Mouse (Mus musculus) testis, adult 2 months (tissue): ENCODE data around the gene Dbndd2. TPM values are rescaled to one million over a fixed set of nuclear protein-coding genes. Genes with fewer than 3 reads are reported as not detected.

Experiments used
- H3K27ac ChIP-seq: fragments of 200-500 bp; 2 replicates; pipeline ENCODE4 v1.5.1; 2012; ENCODE audit warnings: low read depth, low read length; ENCODE audit not compliant: control insufficient read depth, insufficient read depth
- H3K27me3 ChIP-seq: fragments of 200-500 bp; 2 replicates; pipeline ENCODE4 v1.6.1; 2012; ENCODE audit warnings: mild to moderate bottlenecking, low read length, moderate library complexity; ENCODE audit not compliant: control insufficient read depth, insufficient read depth
- H3K36me3 ChIP-seq: fragments of 200-500 bp; 2 replicates; pipeline ENCODE4 v1.6.1; 2012; ENCODE audit warnings: mild to moderate bottlenecking, low read length; ENCODE audit not compliant: control insufficient read depth, insufficient read depth
- H3K4me1 ChIP-seq: fragments of 200-500 bp; 2 replicates; pipeline ENCODE4 v1.6.1; 2012; ENCODE audit warnings: low read length; ENCODE audit not compliant: control insufficient read depth, insufficient read depth
- H3K4me3 ChIP-seq: fragments of 200-500 bp; 2 replicates; pipeline ENCODE4 v1.5.1; 2012; ENCODE audit warnings: low read depth, mild to moderate bottlenecking, low read length, moderate library complexity, mixed read lengths; ENCODE audit not compliant: control insufficient read depth
- CTCF ChIP-seq: fragments of 200-500 bp; IDR thresholded peaks from 2 replicates; pipeline ENCODE4 v1.5.1; 2012; ENCODE audit warnings: low read depth, mild to moderate bottlenecking, inconsistent platforms, low read length, moderate library complexity; ENCODE audit not compliant: control insufficient read depth, insufficient read depth, insufficient replicate concordance
- POLR2A ChIP-seq: fragments of 200-500 bp; IDR thresholded peaks from 2 replicates; pipeline ENCODE4 v1.6.1; 2012; ENCODE audit warnings: low read depth, mild to moderate bottlenecking, inconsistent platforms, low read length, moderate library complexity; ENCODE audit not compliant: control insufficient read depth
- polyA plus RNA-seq: library from polyadenylated mRNA; depleted of rRNA; stranded (reverse); fragments of >200 nt; gene quantifications from 2 replicates; pipeline ENCODE4 v1.2.3, GENCODE M21; 2012; rRNA removed

Dbndd2 gene
- polyA plus RNA-seq, result 16.5 and 17.0 TPM in 2 replicates

- Histone ChIP-seq H3K36me3 (no peaks in the 10 kb centered on the region), H3K27ac (0 out of 2 replicates have a peak within 1 kb of the TSS, but pooled peaks have one; percentile 48), H3K4me3 (peak within 1 kb of the TSS; percentile 45), H3K4me1 (peaks cover 13% of the 10 kb centered on the region), H3K27me3 (no peaks in the 10 kb centered on the region)
- TF ChIP-seq POLR2A, result no peak
- TF ChIP-seq CTCF, result no peak
Observed at GRCm38 (mm10) chr2:164485681-164486257, at the start of gene Dbndd2. Dbndd2 (plus strand) TSS chr2:164486106.

GRCm38 (mm10) chr2:164436215-164436913, 49.5 kb upstream of the Dbndd2 start:
- Histone ChIP-seq H3K27ac (no peak overlapping the region), H3K4me1 (peaks cover 15% of the 10 kb centered on the region), H3K27me3 (no peaks in the 10 kb centered on the region), H3K36me3 (no peaks in the 10 kb centered on the region), H3K4me3 (no peak overlapping the region)
- TF ChIP-seq POLR2A (no peak), CTCF (no peak)

GRCm38 (mm10) chr2:164436961-164437360, 48.9 kb upstream of the Dbndd2 start:
- H3K4me3 ChIP-seq, result no peak overlapping the region
- H3K4me1 ChIP-seq, result peaks cover 10% of the 10 kb centered on the region
- H3K27ac ChIP-seq, result no peak overlapping the region
- no peaks in the 10 kb centered on the region for H3K36me3 ChIP-seq
- TF ChIP-seq CTCF (no peak), POLR2A (no peak)
- no peaks in the 10 kb centered on the region for H3K27me3 ChIP-seq

- no peak overlapping the region for H3K27ac ChIP-seq
Observed at GRCm38 (mm10) chr2:164437710-164438109, 48.2 kb upstream of the Dbndd2 start.

GRCm38 (mm10) chr2:164438257-164438656, 47.6 kb upstream of the Dbndd2 start:
- TF ChIP-seq POLR2A, result no peak
- TF ChIP-seq CTCF, result no peak
- H3K27me3 ChIP-seq, result no peaks in the 10 kb centered on the region
- H3K27ac ChIP-seq, result no peak overlapping the region
- H3K4me1 ChIP-seq, result peaks cover 4% of the 10 kb centered on the region
- no peak overlapping the region for H3K4me3 ChIP-seq
- no peaks in the 10 kb centered on the region for H3K36me3 ChIP-seq

More at GRCm38 (mm10) chr2:164437710-164438109, 48.2 kb upstream of the Dbndd2 start:
- Histone ChIP-seq H3K4me1 (peaks cover 5% of the 10 kb centered on the region), H3K4me3 (no peak overlapping the region), H3K36me3 (no peaks in the 10 kb centered on the region), H3K27me3 (no peaks in the 10 kb centered on the region)
- no peak for TF ChIP-seq CTCF
- TF ChIP-seq POLR2A, result no peak

GRCm38 (mm10) chr2:164439001-164439421, 46.9 kb upstream of the Dbndd2 start:
- Histone ChIP-seq H3K27me3 (no peaks in the 10 kb centered on the region), H3K27ac (peak overlapping the region; percentile 5; the same call in 1 of the 2 replicates), H3K36me3 (no peaks in the 10 kb centered on the region), H3K4me1 (peaks cover 7% of the 10 kb centered on the region), H3K4me3 (no peak overlapping the region)
- TF ChIP-seq POLR2A, result no peak
- TF ChIP-seq CTCF, result no peak

- H3K36me3 ChIP-seq, result no peaks in the 10 kb centered on the region
- no peaks in the 10 kb centered on the region for H3K27me3 ChIP-seq
- no peak overlapping the region for H3K27ac ChIP-seq
- H3K4me3 ChIP-seq, result no peak overlapping the region
- TF ChIP-seq POLR2A (no peak), CTCF (no peak)
- peaks cover 7% of the 10 kb centered on the region; the same call in 1 of the 2 replicates for H3K4me1 ChIP-seq
Observed at GRCm38 (mm10) chr2:164440314-164440713, 45.6 kb upstream of the Dbndd2 start.
